Mouse (Mus musculus) intestine, postnatal 0 days (tissue): Measurements from ENCODE around the gene Ptbp3. TPM values are rescaled to one million over a fixed set of nuclear protein-coding genes. Genes with fewer than 3 reads are reported as not detected.

Experiments
- ATAC-seq: fragments of 200-750 bp; cut with Nextera tagmentation; 2 replicates; pipeline ENCODE4 v1.8.0; 2017; ENCODE audit warnings: mild to moderate bottlenecking, moderate TSS enrichment, moderate library complexity
- H3K27ac ChIP-seq: fragments of 300-500 bp; sonication (generic); 2 replicates; pipeline ENCODE4 v1.5.1; 2014; ENCODE audit warnings: mild to moderate bottlenecking, low read depth, low read length, moderate library complexity
- H3K27me3 ChIP-seq: fragments of 300-500 bp; sonication (generic); replicated peaks from 2 replicates; pipeline ENCODE4 v1.6.1; 2014; ENCODE audit warnings: low read length, mixed read lengths; ENCODE audit not compliant: control insufficient read depth, insufficient read depth
- H3K36me3 ChIP-seq: fragments of 300-500 bp; sonication (generic); 2 replicates; pipeline ENCODE4 v1.6.1; 2014; ENCODE audit warnings: mild to moderate bottlenecking, moderate library complexity; ENCODE audit not compliant: control insufficient read depth, insufficient read depth
- H3K4me1 ChIP-seq: fragments of 300-500 bp; sonication (generic); replicated peaks from 2 replicates; pipeline ENCODE4 v1.6.1; 2014; ENCODE audit warnings: antibody characterized with exemption, low read length, mixed read lengths; ENCODE audit not compliant: control insufficient read depth, insufficient read depth
- H3K4me2 ChIP-seq: fragments of 300-500 bp; sonication (generic); replicated peaks from 2 replicates; pipeline ENCODE4 v1.6.1; 2014; ENCODE audit warnings: low read depth, mild to moderate bottlenecking, moderate library complexity
- H3K4me3 ChIP-seq: fragments of 300-500 bp; sonication (generic); 2 replicates; pipeline ENCODE4 v1.5.1; 2014; ENCODE audit warnings: low read depth, low read length
- H3K9ac ChIP-seq: fragments of 300-500 bp; sonication (generic); 2 replicates; pipeline ENCODE4 v1.6.1; 2014; ENCODE audit warnings: mild to moderate bottlenecking, low read depth, low read length
- H3K9me3 ChIP-seq: fragments of 300-500 bp; sonication (generic); 2 replicates; pipeline ENCODE4 v1.6.1; 2016; ENCODE audit warnings: mixed run types; ENCODE audit not compliant: control insufficient read depth
- CTCF ChIP-seq: sonication (generic); IDR thresholded peaks from 2 replicates; pipeline ENCODE4 v1.5.1; 2016; ENCODE audit warnings: low read depth, mild to moderate bottlenecking, control low read depth, antibody characterized with exemption, moderate library complexity
- WGBS: fragments of 180-500 bp; shearing (Covaris S2); extraction: QIAGEN DNeasy Blood & Tissue Kit; methylation state at CpG from one replicate; pipeline ENCODE4 v1.1.7; 2014; 5-methylcytosine and 5-hydroxymethylcytosine counted together
- polyA plus RNA-seq: library from polyadenylated mRNA; unstranded; fragments of >200 nt; fragmentation: Nextera tagmentation; extraction: Ambion mirVana; gene quantifications from 2 replicates; pipeline ENCODE4 v1.2.1, GENCODE M21; 2015

Gene Ptbp3
- polyA plus RNA-seq, 1 experiment from 2014 or later = 67.9 TPM

DNA sequence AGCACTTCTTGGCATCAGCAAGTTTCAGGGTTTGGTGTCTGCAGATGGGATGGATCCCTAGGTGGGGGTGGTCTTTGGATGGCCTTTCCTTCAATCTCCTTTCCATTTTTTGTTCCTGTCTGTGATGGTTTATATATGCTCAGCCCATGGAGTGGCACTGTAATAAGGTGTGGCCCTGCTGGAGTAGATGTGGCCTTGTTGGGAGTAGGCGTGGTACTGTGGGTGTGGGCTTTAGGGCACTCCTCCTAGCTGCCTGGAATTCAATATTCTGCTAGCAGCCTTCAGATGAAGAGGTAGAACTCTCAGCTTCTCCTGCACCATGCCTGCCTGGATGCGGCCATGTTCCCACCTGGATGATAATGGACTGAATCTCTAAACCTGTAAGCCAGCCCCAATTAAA, 39.6 kb downstream of the Ptbp3 start:
- Histone ChIP-seq H3K4me1 (no peaks in the 10 kb centered on the region), H3K4me3 (no peak overlapping the region), H3K36me3 (peaks cover 43% of the 10 kb centered on the region), H3K4me2 (no peak overlapping the region), H3K27me3 (no peaks in the 10 kb centered on the region), H3K9ac (no peak overlapping the region), H3K27ac (no peak overlapping the region), H3K9me3 (no peaks in the 10 kb centered on the region)
- WGBS = 94% methylated on average over 2 of the region's 2 CpGs
- ATAC-seq = no peak
- TF ChIP-seq CTCF = no peak

DNA sequence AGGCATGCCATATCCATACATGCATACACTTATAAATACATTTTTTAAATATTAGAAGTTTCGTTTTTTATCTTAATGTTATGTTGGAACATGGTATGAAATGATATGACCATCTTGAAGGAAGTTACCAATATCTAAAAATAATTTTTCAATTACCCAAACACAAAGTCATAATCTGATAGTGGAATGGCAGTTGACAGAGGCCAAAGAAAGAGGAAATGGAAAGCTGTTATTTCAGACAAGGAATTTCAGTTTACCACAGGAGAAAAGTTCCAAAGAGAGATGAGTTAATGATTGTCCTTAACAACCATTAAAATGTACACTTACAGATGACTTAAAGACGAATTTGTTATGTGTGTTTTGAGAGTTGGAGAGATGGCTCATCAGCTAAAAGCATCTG, 41.4 kb downstream of the Ptbp3 start:
- Histone ChIP-seq H3K4me1 (no peaks in the 10 kb centered on the region), H3K27me3 (no peaks in the 10 kb centered on the region), H3K9me3 (no peaks in the 10 kb centered on the region), H3K4me3 (no peak overlapping the region), H3K9ac (no peak overlapping the region), H3K4me2 (no peak overlapping the region), H3K36me3 (peaks cover 38% of the 10 kb centered on the region), H3K27ac (no peak overlapping the region)
- 55% methylated on average over 2 of the region's 2 CpGs for WGBS
- no peak for ATAC-seq
- TF ChIP-seq CTCF = no peak

DNA sequence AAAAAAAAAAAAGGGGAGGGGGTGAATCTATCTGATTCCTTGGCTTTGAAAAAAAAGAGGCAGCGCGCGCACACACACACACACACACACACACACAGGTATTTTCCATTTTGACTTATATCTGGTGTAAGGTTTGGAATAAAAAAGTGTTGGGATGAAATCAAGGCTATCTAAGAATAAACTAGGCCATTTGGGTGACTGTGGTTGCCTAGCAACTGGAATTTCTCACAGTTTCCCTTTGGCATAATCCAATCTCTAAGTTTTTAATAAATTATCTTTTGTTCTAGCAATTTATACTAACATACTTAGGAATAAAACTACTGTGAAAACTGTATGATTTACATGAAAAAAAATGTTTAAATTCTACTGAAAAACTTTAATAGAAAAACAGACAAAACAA, 42.5 kb downstream of the Ptbp3 start:
- peaks cover 34% of the 10 kb centered on the region for H3K36me3 ChIP-seq
- no peak for TF ChIP-seq CTCF
- no peak overlapping the region for H3K4me3 ChIP-seq
- no peak for ATAC-seq
- no peaks in the 10 kb centered on the region for H3K9me3 ChIP-seq
- WGBS = 98% methylated on average over 3 of the region's 3 CpGs
- no peak overlapping the region for H3K27ac ChIP-seq
- no peak overlapping the region for H3K9ac ChIP-seq
- no peaks in the 10 kb centered on the region for H3K4me1 ChIP-seq
- H3K4me2 ChIP-seq = no peak overlapping the region
- H3K27me3 ChIP-seq = no peaks in the 10 kb centered on the region

DNA sequence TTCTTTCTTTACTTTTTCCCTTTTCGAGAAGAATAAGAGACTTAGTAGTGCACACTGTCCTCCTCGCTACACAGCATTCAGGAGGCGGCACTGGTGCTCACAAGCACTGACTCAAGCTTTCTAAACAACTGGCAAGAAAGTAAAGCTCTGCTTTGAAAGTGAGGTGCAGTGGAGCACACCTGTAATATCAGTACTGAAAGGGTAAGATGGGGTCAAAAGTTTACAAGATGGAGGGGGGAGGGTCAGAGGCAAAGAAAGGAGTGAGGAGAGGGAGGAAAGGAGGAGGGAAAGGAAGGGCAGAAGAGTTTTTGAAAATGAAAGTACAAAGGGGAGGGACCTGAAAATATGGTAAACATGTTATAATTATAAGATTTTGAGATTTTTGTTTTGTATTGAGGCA, 43.7 kb downstream of the Ptbp3 start:
- no peak overlapping the region for H3K9ac ChIP-seq
- H3K4me2 ChIP-seq = no peak overlapping the region
- no peak overlapping the region for H3K27ac ChIP-seq
- no peaks in the 10 kb centered on the region for H3K27me3 ChIP-seq
- no peaks in the 10 kb centered on the region for H3K9me3 ChIP-seq
- H3K4me1 ChIP-seq = no peaks in the 10 kb centered on the region
- no peak overlapping the region for H3K4me3 ChIP-seq
- TF ChIP-seq CTCF = no peak
- 84% methylated on average over 3 of the region's 3 CpGs for WGBS
- peaks cover 34% of the 10 kb centered on the region for H3K36me3 ChIP-seq
- no peak for ATAC-seq

DNA sequence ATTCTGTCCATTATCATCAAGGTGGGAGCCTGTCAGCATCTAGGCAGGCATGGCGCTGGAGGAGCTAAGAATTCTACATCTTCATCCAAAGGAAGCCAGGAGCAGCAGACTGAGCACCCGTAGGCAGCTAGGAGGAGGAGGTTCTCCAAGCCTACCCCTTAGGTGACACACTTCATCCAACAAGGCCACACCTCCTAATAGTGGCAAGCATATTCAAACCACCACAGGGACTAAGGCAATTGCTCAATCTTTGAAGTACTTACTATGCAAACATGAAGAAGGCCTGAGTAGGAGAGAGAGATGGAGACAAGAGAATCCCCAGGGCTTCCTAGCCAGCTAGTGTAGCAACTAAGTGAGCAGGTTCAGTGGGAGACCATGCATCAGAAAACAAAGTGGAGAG, 58.1 kb downstream of the Ptbp3 start:
- no peak for TF ChIP-seq CTCF
- WGBS = 92% methylated on average over 2 of the region's 2 CpGs

DNA sequence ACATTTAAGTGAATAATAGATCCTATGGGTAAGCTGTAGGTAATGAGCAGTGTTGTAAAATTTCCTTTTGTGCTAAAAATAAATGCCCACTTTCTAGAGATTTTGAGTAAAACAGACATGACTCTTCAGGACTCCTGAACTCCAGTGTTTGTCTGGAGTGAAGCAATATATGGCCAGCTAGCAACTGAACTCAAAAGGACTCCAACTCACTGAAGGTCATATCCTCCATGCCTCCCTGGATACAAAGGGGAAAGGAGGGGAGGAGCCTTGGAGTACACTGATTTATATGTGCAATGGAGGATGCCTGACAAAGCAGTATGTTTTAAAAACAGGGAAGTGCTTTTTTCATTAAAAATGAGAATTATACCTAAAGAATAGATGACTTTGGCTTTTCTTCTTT, 77.9 kb downstream of the Ptbp3 start:
- H3K4me2 ChIP-seq = no peak overlapping the region
- ATAC-seq = 0 out of 2 replicates have a peak, but pooled peaks have one; percentile 36
- no peak for TF ChIP-seq CTCF
- H3K27ac ChIP-seq = no peak overlapping the region
- no peak overlapping the region for H3K9ac ChIP-seq
- no peak overlapping the region for H3K4me3 ChIP-seq
- no peaks in the 10 kb centered on the region for H3K4me1 ChIP-seq
- H3K27me3 ChIP-seq = no peaks in the 10 kb centered on the region
- no peaks in the 10 kb centered on the region for H3K9me3 ChIP-seq
- peaks cover 10% of the 10 kb centered on the region; the same call in 1 of the 2 replicates for H3K36me3 ChIP-seq

More for the DNA sequence above, 58.1 kb downstream of the Ptbp3 start:
- H3K9ac ChIP-seq = no peak overlapping the region
- H3K4me2 ChIP-seq = no peak overlapping the region
- H3K4me3 ChIP-seq = no peak overlapping the region
- no peaks in the 10 kb centered on the region for H3K4me1 ChIP-seq
- H3K36me3 ChIP-seq = peaks cover 36% of the 10 kb centered on the region
- no peak for ATAC-seq
- H3K9me3 ChIP-seq = no peaks in the 10 kb centered on the region
- no peaks in the 10 kb centered on the region for H3K27me3 ChIP-seq
- no peak overlapping the region for H3K27ac ChIP-seq

DNA sequence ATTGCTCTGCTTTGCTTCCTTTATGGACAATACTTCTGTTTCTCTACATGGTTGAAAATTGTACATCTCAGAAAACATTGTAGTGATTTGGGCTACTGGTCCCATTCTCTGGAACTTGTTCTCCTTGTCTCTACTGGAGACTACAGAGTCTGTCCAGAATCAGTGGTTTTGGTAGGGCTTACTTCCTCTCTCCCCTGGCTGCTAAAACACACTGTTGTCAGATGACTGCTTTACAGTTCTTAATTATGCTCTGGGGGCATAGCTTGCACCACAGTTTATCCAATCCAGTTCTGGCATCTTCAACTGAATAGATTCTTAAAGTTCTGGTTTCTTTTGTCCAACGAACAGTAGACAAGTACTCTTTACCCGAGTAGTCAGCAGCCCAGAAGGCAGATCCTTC, 83.7 kb downstream of the Ptbp3 start:
- H3K9ac ChIP-seq = no peak overlapping the region
- H3K36me3 ChIP-seq = no peaks in the 10 kb centered on the region
- H3K9me3 ChIP-seq = no peaks in the 10 kb centered on the region
- peaks cover 9% of the 10 kb centered on the region for H3K4me1 ChIP-seq
- no peak overlapping the region for H3K4me3 ChIP-seq
- no peak overlapping the region for H3K4me2 ChIP-seq
- 74% methylated on average over 2 of the region's 2 CpGs for WGBS
- ATAC-seq = no peak
- H3K27me3 ChIP-seq = no peaks in the 10 kb centered on the region
- no peak overlapping the region for H3K27ac ChIP-seq
- no peak for TF ChIP-seq CTCF
